Mouse (Mus musculus) limb, embryonic 15.5 days (tissue): ENCODE measurements at regions not wholly inside any gene's neighbourhood (a gene's known extent, or its start where the extent isn't known, plus 50 kb on each side); places are given as distances from the start of the nearest gene placed in this dataset.
A peak's percentile ranks its signal among the peaks of the same experiment; 100 is the strongest.
"Not testable (repeated sequence)": the region's sequence is repeated elsewhere in the genome, so short reads cannot be mapped to it uniquely, and the experiment has no call there.

Source experiments
- ATAC-seq: fragments of 200-750 bp; cut with Nextera tagmentation; 2 replicates; pipeline ENCODE4 v1.8.0; 2017; ENCODE audit warnings: low read depth, moderate TSS enrichment; ENCODE audit not compliant: insufficient number of reproducible peaks, low FRiP score, low TSS enrichment
- H3K27ac ChIP-seq: fragments of 300-500 bp; sonication (generic); 2 replicates; pipeline ENCODE4 v1.5.1; 2015; ENCODE audit warnings: moderate library complexity, mild to moderate bottlenecking, inconsistent platforms
- H3K27me3 ChIP-seq: fragments of 300-500 bp; sonication (generic); 2 replicates; pipeline ENCODE4 v1.6.1; 2015; ENCODE audit warnings: inconsistent platforms
- H3K36me3 ChIP-seq: fragments of 300-500 bp; sonication (generic); 2 replicates; pipeline ENCODE4 v1.6.1; 2015; ENCODE audit warnings: inconsistent platforms
- H3K4me1 ChIP-seq: fragments of 300-500 bp; sonication (generic); 2 replicates; pipeline ENCODE4 v1.6.1; 2015; ENCODE audit warnings: inconsistent platforms
- H3K4me2 ChIP-seq: fragments of 300-500 bp; sonication (generic); 2 replicates; pipeline ENCODE4 v1.6.1; 2015; ENCODE audit warnings: mild to moderate bottlenecking, inconsistent platforms
- H3K4me3 ChIP-seq: fragments of 300-500 bp; sonication (generic); 2 replicates; pipeline ENCODE4 v1.5.1; 2015; ENCODE audit warnings: mild to moderate bottlenecking, inconsistent platforms
- H3K9ac ChIP-seq: fragments of 300-500 bp; sonication (generic); 2 replicates; pipeline ENCODE4 v1.6.1; 2015; ENCODE audit warnings: inconsistent platforms
- H3K9me3 ChIP-seq: fragments of 300-500 bp; sonication (generic); 2 replicates; pipeline ENCODE4 v1.6.1; 2016; ENCODE audit warnings: inconsistent platforms
- WGBS: fragments of 180-500 bp; shearing (Covaris S2); methylation state at CpG from one replicate; pipeline ENCODE4 v1.1.7; 2015; 5-methylcytosine and 5-hydroxymethylcytosine counted together

GRCm38 (mm10) chr3:130803591-130804326, 73.6 kb upstream of the Rpl34 start:
- 22% methylated on average over 12 of the region's 12 CpGs for WGBS
- no peak for ATAC-seq
- Histone ChIP-seq H3K4me1 (peaks cover 10% of the 10 kb centered on the region), H3K4me2 (0 out of 2 replicates have a peak overlapping the region, but pooled peaks have one; percentile 17), H3K9me3 (no peaks in the 10 kb centered on the region), H3K27me3 (no peaks in the 10 kb centered on the region), H3K9ac (0 out of 2 replicates have a peak overlapping the region, but pooled peaks have one; percentile 14), H3K4me3 (no peak overlapping the region), H3K36me3 (no peaks in the 10 kb centered on the region), H3K27ac (peak overlapping the region; percentile 50; the same call in 1 of the 2 replicates)

GRCm38 (mm10) chr3:130800016-130800415, 69.8 kb upstream of the Rpl34 start:
- Histone ChIP-seq H3K27ac (no peak overlapping the region), H3K4me3 (no peak overlapping the region), H3K9me3 (no peaks in the 10 kb centered on the region), H3K36me3 (no peaks in the 10 kb centered on the region), H3K9ac (no peak overlapping the region), H3K4me2 (no peak overlapping the region), H3K27me3 (no peaks in the 10 kb centered on the region), H3K4me1 (peaks cover 10% of the 10 kb centered on the region)
- ATAC-seq: no peak
- WGBS: 64% methylated on average over 2 of the region's 2 CpGs

DNA sequence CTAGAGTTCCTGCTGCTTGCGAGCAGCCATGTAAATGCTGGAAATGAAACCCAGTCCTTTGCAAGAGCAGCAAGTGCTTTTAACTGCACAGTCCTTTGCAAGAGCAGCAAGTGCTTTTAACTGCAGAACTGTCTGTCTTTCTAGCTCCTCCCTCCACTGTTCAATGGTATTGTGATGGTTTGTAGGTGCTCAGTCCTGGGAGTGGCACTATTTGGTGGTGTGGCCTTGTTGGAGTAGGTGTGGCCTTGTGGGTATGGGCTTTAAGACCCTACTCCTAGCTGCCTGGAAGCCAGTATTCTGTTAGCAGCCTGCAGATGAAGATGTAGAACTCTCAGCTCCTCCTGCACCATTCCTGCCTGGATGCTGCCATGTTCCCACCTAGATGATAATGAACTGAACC, 67.8 kb upstream of the Rpl34 start:
- H3K4me2 ChIP-seq: not testable (repeated sequence)

GRCm38 (mm10) chr3:130796531-130796930, 66.3 kb upstream of the Rpl34 start:
- 78% methylated on average over 8 of the region's 8 CpGs for WGBS
- Histone ChIP-seq H3K9ac (no peak overlapping the region), H3K4me1 (no peaks in the 10 kb centered on the region), H3K4me2 (no peak overlapping the region), H3K27ac (no peak overlapping the region), H3K9me3 (no peaks in the 10 kb centered on the region), H3K4me3 (no peak overlapping the region), H3K27me3 (no peaks in the 10 kb centered on the region), H3K36me3 (no peaks in the 10 kb centered on the region)
- no peak for ATAC-seq

More for the DNA sequence above, 67.8 kb upstream of the Rpl34 start:
- H3K9ac ChIP-seq, H3K4me3 ChIP-seq, H3K36me3 ChIP-seq, ATAC-seq, H3K27ac ChIP-seq, H3K9me3 ChIP-seq, H3K4me1 ChIP-seq, H3K27me3 ChIP-seq: not testable (repeated sequence)
- WGBS: 84% methylated on average over 1 of the region's 1 CpGs

DNA sequence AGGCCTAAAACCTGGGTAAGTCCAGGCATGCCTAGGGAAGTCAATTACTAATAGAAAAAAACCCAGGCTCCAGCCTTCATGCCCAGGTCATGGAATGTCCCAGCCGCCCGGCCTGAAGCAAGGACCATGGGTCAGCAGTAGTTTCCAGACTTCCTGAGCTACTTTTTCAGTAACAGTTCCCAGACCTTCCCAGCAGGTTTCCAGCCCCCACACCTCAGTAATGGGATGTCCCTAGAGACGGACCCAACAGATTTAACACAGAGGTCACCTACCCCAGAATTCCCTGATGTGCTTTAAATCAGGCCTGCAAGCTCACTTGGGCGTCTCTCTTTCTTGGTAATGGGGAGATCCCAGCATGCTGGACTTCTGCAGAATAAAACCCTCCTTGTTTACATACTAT, 65.2 kb upstream of the Rpl34 start:
- Histone ChIP-seq H3K4me3 (no peak overlapping the region), H3K4me2 (no peak overlapping the region), H3K36me3 (no peaks in the 10 kb centered on the region), H3K4me1 (no peaks in the 10 kb centered on the region), H3K27ac (no peak overlapping the region), H3K27me3 (no peaks in the 10 kb centered on the region), H3K9ac (no peak overlapping the region), H3K9me3 (no peaks in the 10 kb centered on the region)
- 53% methylated on average over 4 of the region's 4 CpGs for WGBS
- no peak for ATAC-seq

DNA sequence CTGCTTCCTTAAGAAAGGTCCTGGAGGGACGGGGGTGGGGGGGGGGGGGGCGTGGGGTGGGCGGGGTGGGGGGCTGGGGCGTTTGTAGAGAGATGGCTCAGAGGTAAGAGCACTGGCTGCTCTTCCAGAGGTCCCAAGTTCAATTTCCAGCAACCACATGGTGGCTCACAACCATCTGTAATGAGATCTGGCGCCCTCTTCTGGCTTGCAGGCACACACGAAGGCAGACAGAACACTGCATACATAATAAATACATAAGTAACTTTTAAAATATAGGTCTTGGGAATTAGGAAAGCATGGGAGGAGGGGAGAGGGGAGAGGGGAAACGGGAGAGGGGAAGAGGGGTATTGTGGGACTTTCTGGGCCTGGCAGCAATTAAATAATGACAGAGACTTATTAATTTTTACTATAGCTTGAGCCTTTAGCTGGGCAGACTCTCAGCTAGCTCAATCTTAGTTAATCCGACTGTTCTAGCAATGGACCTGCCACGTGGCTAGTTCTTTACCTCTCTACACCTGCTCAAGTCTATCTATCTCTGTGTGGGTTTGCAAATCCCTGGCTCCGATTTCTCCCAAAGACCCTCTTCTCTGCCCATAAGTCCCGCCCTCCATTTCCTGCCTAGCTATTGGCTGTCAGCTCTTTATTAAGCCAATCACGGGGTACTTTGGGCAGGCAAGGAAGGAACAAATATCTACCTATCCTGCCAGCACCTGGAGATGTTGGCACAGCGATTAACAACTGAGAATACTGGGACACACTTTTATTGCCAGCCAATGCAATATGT, 64.1 kb upstream of the Rpl34 start:
- Histone ChIP-seq H3K9me3 (no peaks in the 10 kb centered on the region), H3K9ac (no peak overlapping the region), H3K27ac (no peak overlapping the region), H3K36me3 (no peaks in the 10 kb centered on the region), H3K4me3 (no peak overlapping the region), H3K4me1 (no peaks in the 10 kb centered on the region), H3K4me2 (no peak overlapping the region), H3K27me3 (no peaks in the 10 kb centered on the region)
- no peak for ATAC-seq
- 38% methylated on average over 10 of the region's 13 CpGs for WGBS

DNA sequence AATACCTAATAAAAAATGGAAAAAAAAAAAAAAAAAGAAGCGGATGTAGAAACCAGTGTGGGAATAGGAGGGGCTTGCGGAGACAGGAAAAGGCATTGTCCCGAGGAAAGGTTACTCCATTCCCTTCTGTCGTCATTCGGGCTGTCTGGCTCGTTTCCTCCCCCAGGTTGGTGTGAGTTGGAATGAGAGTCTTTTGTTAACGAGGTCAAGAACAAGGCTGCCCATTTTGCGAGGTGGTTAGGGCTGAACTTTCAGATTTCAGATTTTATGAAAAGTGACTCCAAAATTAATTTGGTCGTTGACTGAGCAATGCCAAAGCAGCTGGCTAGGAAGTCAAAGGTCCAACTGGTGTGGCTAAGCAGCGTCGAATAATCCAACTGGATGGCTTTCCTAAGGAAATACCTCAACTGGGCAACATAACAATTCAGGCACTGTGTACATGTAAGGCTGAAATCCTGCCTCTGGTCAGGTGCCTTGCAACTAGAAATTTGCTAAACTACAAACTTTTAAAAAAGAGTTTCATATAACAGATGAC, 50.6 kb upstream of the Rpl34 start:
- WGBS: 38% methylated on average over 11 of the region's 11 CpGs
- Histone ChIP-seq H3K9me3 (no peaks in the 10 kb centered on the region), H3K4me1 (no peaks in the 10 kb centered on the region), H3K4me3 (no peak overlapping the region), H3K27ac (no peak overlapping the region), H3K27me3 (no peaks in the 10 kb centered on the region), H3K36me3 (no peaks in the 10 kb centered on the region), H3K4me2 (no peak overlapping the region), H3K9ac (no peak overlapping the region)
- no peak for ATAC-seq
